Mouse (Mus musculus) bone marrow macrophage, adult 2 months (primary cell): ENCODE measurements around the gene Sdf2. TPM values are rescaled to one million over a fixed set of nuclear protein-coding genes. Genes with fewer than 3 reads are reported as not detected.
A peak's percentile ranks its signal among the peaks of the same experiment; 100 is the strongest.

ENCODE experiments used
- H3K27ac ChIP-seq: 2 replicates; pipeline ENCODE4 v1.5.1; 2012; ENCODE audit warnings: low read depth, low read length; ENCODE audit not compliant: insufficient read depth
- H3K4me1 ChIP-seq: 2 replicates; pipeline ENCODE4 v1.6.1; 2012; ENCODE audit warnings: low read length; ENCODE audit not compliant: control insufficient read depth, insufficient read depth
- H3K4me3 ChIP-seq: 2 replicates; pipeline ENCODE4 v1.5.1; 2012; ENCODE audit warnings: mild to moderate bottlenecking, low read length, moderate library complexity; ENCODE audit not compliant: insufficient read depth
- CTCF ChIP-seq: IDR thresholded peaks from 2 replicates; pipeline ENCODE4 v1.5.1; 2012; ENCODE audit warnings: low read depth, mild to moderate bottlenecking, low read length, moderate library complexity
- POLR2A ChIP-seq: IDR thresholded peaks from 2 replicates; pipeline ENCODE4 v1.6.1; 2012; ENCODE audit warnings: mild to moderate bottlenecking, low read depth, low read length, borderline replicate concordance
- polyA plus RNA-seq: library from polyadenylated mRNA; stranded (reverse); fragments of >200 nt; gene quantifications from 2 replicates; pipeline ENCODE4 v1.2.4, GENCODE M21; 2012; ENCODE audit not compliant: missing spikeins, insufficient read depth, insufficient read length

Sdf2 gene
- 83.1 and 103 TPM in 2 replicates for polyA plus RNA-seq

DNA sequence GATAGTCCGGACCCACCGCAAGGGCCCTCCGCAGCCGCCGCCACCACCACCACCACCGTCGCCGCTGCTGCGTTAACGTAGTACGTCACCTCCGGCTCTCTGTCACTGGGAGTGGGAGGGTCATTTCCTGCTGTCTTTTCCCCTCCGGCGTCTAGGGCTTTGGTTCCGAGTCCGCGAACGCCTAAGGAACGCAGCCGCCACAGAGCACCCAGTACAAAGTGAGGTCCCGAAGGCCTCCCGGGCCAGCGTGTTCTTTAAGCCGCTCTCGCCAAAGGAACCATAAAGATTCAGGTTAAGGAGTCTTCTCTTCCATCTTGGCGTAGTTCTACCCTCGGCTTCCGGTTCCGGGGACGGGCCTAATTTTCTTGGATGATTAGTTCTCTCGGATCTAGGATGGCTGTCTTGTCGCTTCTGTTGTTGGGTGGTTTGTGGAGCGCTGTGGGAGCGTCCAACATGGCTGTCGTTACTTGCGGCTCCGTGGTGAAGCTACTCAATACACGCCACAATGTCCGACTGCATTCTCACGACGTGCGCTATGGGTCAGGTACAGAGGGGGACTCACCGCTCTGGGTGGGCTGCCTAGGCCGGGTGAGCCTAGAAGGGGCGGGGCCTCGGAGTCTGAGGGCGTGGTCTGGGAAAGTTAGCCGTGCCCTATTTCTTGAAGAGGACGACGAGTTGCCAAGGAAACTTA, at the start of gene Sdf2, which contains the start of gene Supt6:
TSS of gene Sdf2 (plus strand) at position 120 of the 691 bp plus-strand sequence.
TSS of gene Supt6 (minus strand) at position 361 of the 691 bp plus-strand sequence.
- Histone ChIP-seq H3K4me3 (peak within 1 kb of the TSS; percentile 92), H3K4me1 (peaks cover 25% of the 10 kb centered on the region), H3K27ac (peak within 1 kb of the TSS; percentile 94)
- TF ChIP-seq POLR2A: no peak; the same call in 1 of the 2 replicates
- no peak for TF ChIP-seq CTCF

DNA sequence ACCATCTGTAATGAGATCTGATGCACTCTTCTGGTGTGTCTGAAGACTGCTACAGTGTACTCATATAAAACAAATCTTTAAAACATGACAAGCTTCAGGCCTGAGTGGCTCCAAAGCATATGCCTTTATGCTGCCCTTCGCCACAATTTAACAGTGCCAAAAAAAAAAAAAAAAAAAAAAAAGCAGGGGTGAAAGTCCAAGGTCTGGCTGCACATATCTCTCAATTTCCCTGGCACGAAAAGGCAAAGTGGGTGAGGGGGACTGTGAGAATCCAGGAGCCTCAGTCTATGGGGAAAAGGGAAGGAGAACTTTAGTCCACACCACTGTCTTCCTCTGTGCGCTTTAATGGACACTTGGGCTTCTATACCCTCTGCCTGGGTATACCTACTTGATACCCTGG, 43.2 kb upstream of the Sdf2 start:
- no peak overlapping the region for H3K27ac ChIP-seq
- TF ChIP-seq POLR2A (no peak), CTCF (no peak)

DNA sequence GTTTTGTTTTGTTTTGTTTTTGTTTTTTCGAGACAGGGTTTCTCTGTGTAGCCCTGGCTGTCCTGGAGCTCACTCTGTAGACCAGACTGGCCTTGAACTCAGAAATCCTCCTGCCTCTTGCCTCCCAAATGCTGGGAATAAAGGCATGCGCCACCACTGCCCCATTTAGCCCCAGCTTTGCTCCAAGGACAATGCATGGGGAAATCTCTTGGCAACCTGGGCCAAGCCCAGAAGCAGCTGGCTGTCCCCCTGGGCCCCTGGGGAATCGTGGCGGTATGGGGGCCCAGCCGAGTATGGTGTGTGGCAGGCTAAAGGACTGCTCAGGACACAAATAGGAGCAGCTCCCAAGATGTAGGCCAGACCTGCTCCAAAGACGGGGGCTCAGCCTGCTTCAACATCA, 41.3 kb upstream of the Sdf2 start:
- Histone ChIP-seq H3K4me1 (no peaks in the 10 kb centered on the region), H3K27ac (no peak overlapping the region), H3K4me3 (no peak overlapping the region)
- no peak for TF ChIP-seq POLR2A
- no peak for TF ChIP-seq CTCF

More for the DNA sequence above, 43.2 kb upstream of the Sdf2 start:
- Histone ChIP-seq H3K4me1 (no peaks in the 10 kb centered on the region), H3K4me3 (no peak overlapping the region)

- Histone ChIP-seq H3K4me1 (no peaks in the 10 kb centered on the region), H3K4me3 (no peak overlapping the region), H3K27ac (no peak overlapping the region)
- TF ChIP-seq POLR2A (no peak), CTCF (no peak)
These were observed 40.0 kb upstream of the Sdf2 start for GRCm38 (mm10) chr11:78205361-78206206.

GRCm38 (mm10) chr11:78207190-78207589, 38.4 kb upstream of the Sdf2 start:
- Histone ChIP-seq H3K4me3 (no peak overlapping the region), H3K4me1 (no peaks in the 10 kb centered on the region), H3K27ac (no peak overlapping the region)
- no peak for TF ChIP-seq CTCF
- TF ChIP-seq POLR2A: no peak

DNA sequence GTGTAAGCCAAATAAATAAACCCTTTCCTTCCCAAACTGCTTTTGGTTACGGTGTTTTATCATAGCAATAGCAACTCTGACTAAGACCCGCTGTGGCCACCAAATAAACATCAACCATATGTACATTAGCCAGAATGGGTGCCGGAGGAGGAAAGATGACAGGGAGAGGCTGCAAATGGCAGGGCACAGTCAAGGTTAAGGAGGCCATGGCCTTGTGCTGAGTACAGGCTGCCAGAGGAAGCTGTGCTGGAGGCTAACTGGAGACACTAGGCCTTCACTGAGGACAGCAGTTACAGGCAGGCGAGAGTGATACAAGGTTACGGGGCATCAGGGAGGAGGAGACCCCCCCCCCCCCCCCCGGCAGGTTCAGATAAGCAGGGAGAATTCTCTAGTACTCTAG, 35.7 kb upstream of the Sdf2 start:
- no peak overlapping the region for H3K4me3 ChIP-seq
- peaks cover 13% of the 10 kb centered on the region for H3K4me1 ChIP-seq
- no peak for TF ChIP-seq CTCF
- TF ChIP-seq POLR2A: no peak
- no peak overlapping the region for H3K27ac ChIP-seq

- H3K4me1 ChIP-seq: peaks cover 13% of the 10 kb centered on the region
- no peak overlapping the region for H3K4me3 ChIP-seq
- no peak overlapping the region for H3K27ac ChIP-seq
- TF ChIP-seq POLR2A (no peak), CTCF (no peak)
These were observed 34.9 kb upstream of the Sdf2 start for GRCm38 (mm10) chr11:78210615-78211014.

- H3K27ac ChIP-seq: no peak overlapping the region
- no peak for TF ChIP-seq POLR2A
- H3K4me3 ChIP-seq: no peak overlapping the region
- peaks cover 13% of the 10 kb centered on the region for H3K4me1 ChIP-seq
These were observed 34.0 kb upstream of the Sdf2 start for GRCm38 (mm10) chr11:78211513-78211912.

DNA sequence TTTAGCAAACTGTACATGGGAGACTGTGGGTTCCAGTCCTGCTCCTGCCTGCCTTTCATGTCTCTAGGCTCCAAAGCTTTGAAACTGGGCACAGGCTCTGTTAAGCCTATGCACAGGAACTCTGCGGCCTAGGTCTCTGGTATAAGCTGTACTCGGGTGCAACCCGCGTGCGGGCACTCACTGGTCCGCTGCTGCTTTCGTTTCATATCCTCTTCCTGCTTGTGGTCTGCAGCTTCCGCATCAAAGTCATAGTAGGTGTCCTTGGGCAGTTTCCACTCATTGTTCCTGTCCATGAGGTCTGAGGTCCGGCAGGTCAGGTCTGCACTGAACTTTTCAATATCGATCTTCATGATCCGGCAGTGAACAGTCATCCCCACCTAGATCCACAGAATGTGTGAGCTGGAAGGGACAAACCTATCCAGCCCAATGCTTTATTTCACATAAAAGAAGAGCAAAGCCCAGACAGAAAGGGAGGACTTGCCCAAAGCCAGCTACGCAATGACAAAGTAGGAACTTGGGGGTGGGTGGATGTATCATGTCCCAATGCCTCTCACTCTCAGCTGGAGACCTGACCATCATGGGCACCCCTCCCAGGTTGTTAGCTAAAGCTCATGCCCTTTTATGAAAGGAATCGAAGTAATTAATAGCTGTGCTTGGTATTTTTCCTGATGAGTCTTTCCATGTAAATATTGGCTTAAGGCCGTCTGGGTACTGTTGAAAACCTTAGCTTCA, 32.3 kb upstream of the Sdf2 start:
- peak overlapping the region; percentile 29 for H3K4me3 ChIP-seq
- H3K4me1 ChIP-seq: peaks cover 13% of the 10 kb centered on the region
- no peak for TF ChIP-seq CTCF
- TF ChIP-seq POLR2A: no peak
- peak overlapping the region; percentile 82 for H3K27ac ChIP-seq
